Mouse (Mus musculus) stomach, embryonic 14.5 days (tissue): ENCODE results near the gene Lztr1. TPM values are rescaled to one million over a fixed set of nuclear protein-coding genes. Genes with fewer than 3 reads are reported as not detected.
"Not testable (repeated sequence)": the region's sequence is repeated elsewhere in the genome, so short reads cannot be mapped to it uniquely, and the experiment has no call there.

ENCODE experiments used
- ATAC-seq: fragments of 200-750 bp; cut with Nextera tagmentation; 2 replicates; pipeline ENCODE4 v1.8.0; 2017; ENCODE audit warnings: low read depth, moderate TSS enrichment; ENCODE audit not compliant: insufficient number of reproducible peaks, insufficient read depth, low FRiP score
- H3K27ac ChIP-seq: fragments of 300-500 bp; sonication (generic); 2 replicates; pipeline ENCODE4 v1.5.1; 2014; ENCODE audit warnings: mild to moderate bottlenecking, low read length, moderate library complexity, mixed read lengths
- H3K27me3 ChIP-seq: fragments of 300-500 bp; sonication (generic); 2 replicates; pipeline ENCODE4 v1.6.1; 2014; ENCODE audit warnings: low read length, control low read depth, mixed read lengths; ENCODE audit not compliant: control insufficient read depth, insufficient read depth
- H3K36me3 ChIP-seq: fragments of 300-500 bp; sonication (generic); 2 replicates; pipeline ENCODE4 v1.6.1; 2014; ENCODE audit warnings: mild to moderate bottlenecking, control low read depth, low read length, moderate library complexity, mixed read lengths; ENCODE audit not compliant: control insufficient read depth, insufficient read depth
- H3K4me1 ChIP-seq: fragments of 300-500 bp; sonication (generic); 2 replicates; pipeline ENCODE4 v1.6.1; 2014; ENCODE audit warnings: low read length, control low read depth, mixed read lengths; ENCODE audit not compliant: control insufficient read depth, insufficient read depth
- H3K4me2 ChIP-seq: fragments of 300-500 bp; sonication (generic); replicated peaks from 2 replicates; pipeline ENCODE4 v1.6.1; 2014; ENCODE audit warnings: low read depth, low read length, control low read depth
- H3K4me3 ChIP-seq: fragments of 300-500 bp; sonication (generic); 2 replicates; pipeline ENCODE4 v1.5.1; 2014; ENCODE audit warnings: low read depth, low read length, control low read depth
- H3K9ac ChIP-seq: fragments of 300-500 bp; sonication (generic); replicated peaks from 2 replicates; pipeline ENCODE4 v1.6.1; 2014; ENCODE audit warnings: low read depth, mild to moderate bottlenecking, control low read depth, low read length, moderate library complexity, mixed read lengths
- H3K9me3 ChIP-seq: fragments of 300-500 bp; sonication (generic); 2 replicates; pipeline ENCODE4 v1.6.1; 2016; ENCODE audit warnings: low read depth, low read length, control low read depth; ENCODE audit not compliant: control insufficient read depth
- WGBS: fragments of 180-500 bp; shearing (Covaris S2); extraction: QIAGEN DNeasy Blood & Tissue Kit; methylation state at CpG from one replicate; pipeline ENCODE4 v1.1.7; 2014; 5-methylcytosine and 5-hydroxymethylcytosine counted together
- polyA plus RNA-seq: library from polyadenylated mRNA; unstranded; fragments of >200 nt; fragmentation: Nextera tagmentation; extraction: Ambion mirVana; gene quantifications from 2 replicates; pipeline ENCODE4 v1.2.1, GENCODE M21; 2014

Gene Lztr1
- polyA plus RNA-seq, 1 experiment from 2014 or later: 78.6 TPM

GRCm38 (mm10) chr16:17530640-17531288 lies 22.3 kb downstream of the Lztr1 start, which contains the start of gene Thap7:
Gene Thap7 (minus strand): TSS chr16:17531136.
- H3K4me1 ChIP-seq: peaks cover 12% of the 10 kb centered on the region
- H3K4me3 ChIP-seq: peak within 1 kb of the TSS; percentile 46
- H3K36me3 ChIP-seq: peaks cover 30% of the 10 kb centered on the region
- peak within 1 kb of the TSS; percentile 62 for H3K9ac ChIP-seq
- no peaks in the 10 kb centered on the region for H3K9me3 ChIP-seq
- under 1% methylated on average over 67 of the region's 67 CpGs for WGBS
- peak within 1 kb of the TSS; percentile 96 for H3K27ac ChIP-seq
- no peaks in the 10 kb centered on the region for H3K27me3 ChIP-seq
- peak within 1 kb of the TSS; percentile 87 for H3K4me2 ChIP-seq
- peak; percentile 97 for ATAC-seq

- H3K4me3 ChIP-seq: no peak overlapping the region
- H3K4me2 ChIP-seq: no peak overlapping the region
- ATAC-seq: no peak
- no peaks in the 10 kb centered on the region for H3K27me3 ChIP-seq
- peaks cover 15% of the 10 kb centered on the region for H3K36me3 ChIP-seq
- H3K4me1 ChIP-seq: peaks cover 12% of the 10 kb centered on the region
- H3K9me3 ChIP-seq: no peaks in the 10 kb centered on the region
- H3K27ac ChIP-seq: no peak overlapping the region
- WGBS: 56% methylated on average over 4 of the region's 4 CpGs
- H3K9ac ChIP-seq: no peak overlapping the region
Measured at GRCm38 (mm10) chr16:17532271-17532670, 23.8 kb downstream of the Lztr1 start.

- 74% methylated on average over 14 of the region's 14 CpGs for WGBS
- Histone ChIP-seq H3K27me3 (no peaks in the 10 kb centered on the region), H3K4me1 (peaks cover 12% of the 10 kb centered on the region), H3K27ac (no peak overlapping the region), H3K9ac (no peak overlapping the region), H3K36me3 (peaks cover 10% of the 10 kb centered on the region; the same call in 1 of the 2 replicates), H3K4me2 (no peak overlapping the region), H3K9me3 (no peaks in the 10 kb centered on the region), H3K4me3 (no peak overlapping the region)
- no peak for ATAC-seq
Measured at GRCm38 (mm10) chr16:17532676-17533329, 24.3 kb downstream of the Lztr1 start.

GRCm38 (mm10) chr16:17536584-17536983 lies 28.1 kb downstream of the Lztr1 start:
- no peak for ATAC-seq
- Histone ChIP-seq H3K9ac (no peak overlapping the region), H3K9me3 (no peaks in the 10 kb centered on the region), H3K36me3 (no peaks in the 10 kb centered on the region), H3K27ac (no peak overlapping the region), H3K27me3 (no peaks in the 10 kb centered on the region), H3K4me3 (no peak overlapping the region), H3K4me1 (peaks cover 4% of the 10 kb centered on the region), H3K4me2 (no peak overlapping the region)
- WGBS: 89% methylated on average over 3 of the region's 3 CpGs

GRCm38 (mm10) chr16:17542632-17543031 lies 34.1 kb downstream of the Lztr1 start:
- no peaks in the 10 kb centered on the region for H3K36me3 ChIP-seq
- no peak overlapping the region for H3K9ac ChIP-seq
- H3K27ac ChIP-seq: no peak overlapping the region
- H3K4me2 ChIP-seq: no peak overlapping the region
- H3K4me1 ChIP-seq: no peaks in the 10 kb centered on the region
- no peak overlapping the region for H3K4me3 ChIP-seq
- H3K27me3 ChIP-seq: no peaks in the 10 kb centered on the region
- ATAC-seq: no peak
- whole genome bisulfite sequencing: 73% methylated on average over 2 of the region's 2 CpGs
- H3K9me3 ChIP-seq: no peaks in the 10 kb centered on the region

GRCm38 (mm10) chr16:17552837-17553236 lies 44.3 kb downstream of the Lztr1 start:
- no peak overlapping the region for H3K27ac ChIP-seq
- ATAC-seq: no peak

GRCm38 (mm10) chr16:17553910-17554685 lies 45.6 kb downstream of the Lztr1 start:
- H3K9ac ChIP-seq: no peak overlapping the region
- 9% methylated on average over 18 of the region's 18 CpGs for WGBS
- peak; percentile 91 for ATAC-seq
- H3K4me3 ChIP-seq: no peak overlapping the region; the same call in 1 of the 2 replicates
- no peaks in the 10 kb centered on the region for H3K27me3 ChIP-seq
- peak overlapping the region; percentile 32 for H3K4me2 ChIP-seq
- H3K27ac ChIP-seq: peak overlapping the region; percentile 66
- no peaks in the 10 kb centered on the region for H3K36me3 ChIP-seq
- peaks cover 15% of the 10 kb centered on the region for H3K4me1 ChIP-seq
- no peaks in the 10 kb centered on the region for H3K9me3 ChIP-seq

More at GRCm38 (mm10) chr16:17552837-17553236, 44.3 kb downstream of the Lztr1 start:
- no peak overlapping the region for H3K9ac ChIP-seq
- no peak overlapping the region for H3K4me3 ChIP-seq
- H3K4me2 ChIP-seq: no peak overlapping the region
- H3K36me3 ChIP-seq: no peaks in the 10 kb centered on the region
- no peaks in the 10 kb centered on the region for H3K27me3 ChIP-seq
- 68% methylated on average over 7 of the region's 7 CpGs for WGBS
- H3K9me3 ChIP-seq: no peaks in the 10 kb centered on the region
- H3K4me1 ChIP-seq: peaks cover 10% of the 10 kb centered on the region

GRCm38 (mm10) chr16:17554702-17555101 lies 46.2 kb downstream of the Lztr1 start:
- Histone ChIP-seq H3K27ac (peak overlapping the region; percentile 66), H3K4me2 (peak overlapping the region; percentile 32; the same call in 1 of the 2 replicates), H3K4me1 (peaks cover 15% of the 10 kb centered on the region)
- H3K36me3 ChIP-seq, H3K9me3 ChIP-seq, H3K27me3 ChIP-seq, H3K4me3 ChIP-seq, ATAC-seq, H3K9ac ChIP-seq: not testable (repeated sequence)
- 15% methylated on average over 4 of the region's 4 CpGs for WGBS
